Mouse (Mus musculus): Measurements from ENCODE around the gene Hacl1.

Gene Hacl1

DNA sequence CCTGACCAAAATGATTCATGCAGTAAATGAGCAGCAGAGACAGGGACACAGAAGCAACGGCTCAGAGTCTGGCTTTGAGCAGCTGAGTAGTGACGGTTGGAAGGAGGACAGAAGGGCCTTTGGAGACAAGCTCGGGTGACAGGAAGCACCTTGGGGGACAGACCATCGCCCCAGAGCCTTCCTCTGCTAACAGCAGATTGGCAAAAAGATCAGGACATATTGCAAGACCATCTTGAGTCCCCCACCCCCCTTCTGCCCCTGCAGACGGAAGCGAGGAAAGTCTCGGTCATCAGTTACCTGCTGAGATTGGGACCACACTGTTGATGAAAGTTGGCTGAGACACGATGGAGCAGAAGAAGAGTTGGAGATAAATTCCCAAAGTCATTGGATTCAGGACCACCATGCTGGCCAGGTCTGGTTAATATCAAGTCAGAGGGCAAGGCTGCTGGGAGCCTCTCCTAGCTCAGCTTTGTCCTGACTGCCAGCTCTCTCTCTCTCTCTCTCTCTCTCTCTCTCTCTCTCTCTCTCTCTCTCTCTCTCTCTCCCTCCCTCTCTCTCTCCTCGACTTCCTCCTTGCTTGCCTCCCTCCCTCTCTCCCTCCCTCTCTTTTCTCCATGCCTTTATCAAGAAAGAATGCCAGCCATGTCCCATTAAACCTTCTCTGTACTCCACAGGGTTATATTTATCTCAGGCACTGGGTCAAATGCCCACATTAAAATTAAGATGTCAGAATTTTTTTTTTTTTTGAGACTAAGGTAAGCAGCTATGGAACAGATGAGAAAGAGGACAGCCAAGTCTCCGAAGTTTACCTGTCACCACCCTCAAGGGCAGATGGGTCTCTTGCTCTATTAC is 64.0 kb downstream of the Hacl1 start:
- no peak for DNase-seq (ENCODE audit: low read depth, low spot score)

GRCm38 (mm10) chr14:31575866-31576265 is 65.2 kb downstream of the Hacl1 start:
- no peak for DNase-seq (ENCODE audit: low read depth, low spot score)

DNA sequence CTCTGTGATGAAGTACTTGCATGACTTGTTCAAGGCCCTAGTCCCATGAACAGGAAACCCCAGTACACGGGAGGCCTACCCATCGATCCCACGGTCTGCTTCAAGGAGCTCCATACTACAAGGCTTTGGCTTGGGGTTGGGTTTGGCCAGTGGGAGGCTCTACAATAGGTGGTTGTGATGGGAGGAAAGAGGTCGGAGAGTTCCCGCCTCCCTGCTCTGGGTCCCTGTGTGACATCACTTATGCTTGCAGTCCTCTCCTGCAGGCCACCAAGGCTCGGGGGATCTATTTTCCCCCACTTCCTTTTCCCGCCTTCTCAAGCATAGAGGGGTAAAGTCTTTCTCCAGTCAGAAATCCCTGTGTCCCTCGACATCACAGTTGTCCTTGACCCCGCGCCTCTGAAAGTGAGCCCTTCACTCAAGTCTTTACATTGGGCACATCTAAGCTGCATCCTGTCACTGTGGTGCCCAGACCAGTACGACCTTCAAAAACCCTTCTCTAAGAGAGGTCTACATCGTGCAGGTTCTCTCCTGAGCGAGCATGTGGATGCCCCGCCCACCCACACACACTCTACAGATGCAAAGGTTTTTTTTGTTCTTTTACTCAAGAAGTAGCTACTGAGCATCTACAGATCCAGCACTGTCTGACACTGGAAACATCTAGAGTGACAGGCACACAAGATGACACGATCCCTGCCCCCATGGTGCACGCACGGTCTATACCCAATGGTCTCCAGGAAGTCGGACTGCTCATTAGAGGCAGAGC is 66.0 kb downstream of the Hacl1 start:
- DNase-seq (ENCODE audit: low read depth, low spot score) = no peak

GRCm38 (mm10) chr14:31572561-31573175 is 68.4 kb downstream of the Hacl1 start:
- DNase-seq (ENCODE audit: low read depth, low spot score) = no peak

- no peak for DNase-seq (ENCODE audit: low read depth, low spot score)
Observed at GRCm38 (mm10) chr14:31571419-31571818, 69.7 kb downstream of the Hacl1 start.

DNA sequence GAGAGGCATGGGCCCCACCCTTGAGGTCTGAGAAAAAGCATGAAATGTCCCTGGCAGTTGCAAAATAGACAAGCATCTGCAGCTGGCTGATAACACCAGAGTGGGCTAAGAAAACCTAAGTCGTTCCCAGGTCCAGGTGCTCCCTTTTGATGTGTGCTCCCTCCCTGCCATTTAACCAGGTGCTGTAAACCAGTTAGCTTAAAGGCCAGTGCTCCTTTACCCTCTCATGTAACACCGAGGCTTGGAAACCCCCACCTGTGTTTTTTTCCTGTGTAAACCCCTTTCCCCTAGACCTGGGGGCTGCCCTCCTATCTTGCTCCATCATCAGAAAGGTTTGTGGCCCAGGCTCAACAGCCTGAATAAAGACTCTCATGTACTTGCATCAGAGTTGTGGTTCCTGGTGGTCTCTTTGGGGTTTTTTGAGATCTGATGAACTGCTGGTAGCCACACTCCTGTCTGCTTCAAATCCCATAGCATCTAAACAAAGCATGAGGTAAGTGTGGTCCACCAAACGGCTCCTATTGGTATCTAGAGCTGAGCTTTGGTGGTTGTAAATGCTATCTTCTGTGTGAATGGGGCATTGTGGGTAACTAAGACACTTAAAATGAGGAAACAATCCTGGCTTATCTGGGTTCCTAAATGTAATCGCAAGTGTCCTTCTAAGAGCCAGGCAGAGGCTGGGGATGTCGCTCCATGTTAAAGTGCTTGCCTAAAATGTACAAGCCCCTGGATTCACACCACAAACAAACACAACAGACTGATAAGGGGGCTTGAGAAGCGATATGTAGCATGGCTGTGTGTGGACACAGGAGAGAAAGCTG is 70.7 kb downstream of the Hacl1 start:
- no peak for DNase-seq (ENCODE audit: low read depth, low spot score)

DNA sequence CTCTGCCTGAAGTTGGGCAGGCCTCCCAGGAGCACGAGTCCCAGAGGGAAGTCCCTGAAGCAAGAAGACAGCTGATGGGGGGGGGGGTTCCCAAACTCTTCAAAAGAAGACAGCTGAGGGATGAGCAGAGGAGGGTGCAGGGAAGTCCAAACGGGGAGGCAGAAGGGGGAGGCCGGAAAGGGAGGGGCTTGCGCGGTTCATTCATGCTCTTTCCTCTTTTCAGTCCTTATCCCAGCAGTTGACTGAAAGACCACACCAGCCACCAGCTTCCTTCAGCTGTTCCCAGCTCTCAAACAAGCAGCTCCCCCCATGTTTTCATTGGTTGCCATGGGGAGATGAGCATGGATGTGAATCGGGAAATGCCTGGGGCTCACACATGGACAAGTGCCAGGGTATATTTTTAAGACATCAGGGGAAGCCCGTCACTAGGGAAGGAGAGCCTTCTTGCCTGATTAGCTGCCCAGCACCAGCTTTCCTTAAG is 71.9 kb downstream of the Hacl1 start:
- DNase-seq (ENCODE audit: low read depth, low spot score) = no peak

DNA sequence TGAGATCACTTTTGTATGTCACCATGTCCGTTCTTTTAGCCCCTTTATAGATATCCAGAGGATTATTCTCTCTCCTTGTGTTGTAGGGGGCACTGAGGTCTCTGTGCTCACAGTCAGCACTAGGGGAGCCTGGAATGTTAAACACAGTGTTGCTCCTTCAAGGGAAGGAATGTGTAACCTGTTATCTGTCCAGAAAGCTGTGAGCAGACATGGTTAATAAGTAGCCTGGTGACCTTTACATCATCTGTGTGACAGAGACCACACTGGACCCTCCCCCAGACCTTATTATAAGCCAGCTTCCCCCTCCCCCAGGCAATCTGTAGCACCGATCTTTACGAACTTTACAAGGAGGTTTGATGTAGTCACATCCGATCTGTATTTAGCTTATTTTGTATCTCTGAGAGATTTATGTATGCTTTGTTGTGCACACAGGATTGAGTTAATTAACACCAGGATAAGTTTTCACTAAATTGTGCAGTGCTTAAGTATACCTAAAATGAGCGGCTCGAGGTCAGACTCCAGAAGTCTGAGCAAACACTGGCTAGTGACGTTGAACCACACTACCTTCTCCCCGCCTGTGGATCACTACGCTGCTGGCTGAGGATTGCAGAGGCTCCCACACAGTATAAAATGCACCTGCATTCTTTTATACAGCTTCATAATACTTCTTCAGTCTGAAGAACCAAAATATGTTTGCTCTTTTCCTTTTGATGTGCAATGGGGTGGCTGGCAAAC is 75.4 kb downstream of the Hacl1 start:
- DNase-seq (ENCODE audit: low read depth, low spot score) = no peak

GRCm38 (mm10) chr14:31564452-31565179 is 76.5 kb downstream of the Hacl1 start:
- no peak for DNase-seq (ENCODE audit: low read depth, low spot score)

GRCm38 (mm10) chr14:31560886-31561285 is 80.2 kb downstream of the Hacl1 start:
- no peak for DNase-seq (ENCODE audit: low read depth, low spot score)

- no peak for DNase-seq (ENCODE audit: low read depth, low spot score)
Observed at GRCm38 (mm10) chr14:31559216-31559615, 81.9 kb downstream of the Hacl1 start.

DNA sequence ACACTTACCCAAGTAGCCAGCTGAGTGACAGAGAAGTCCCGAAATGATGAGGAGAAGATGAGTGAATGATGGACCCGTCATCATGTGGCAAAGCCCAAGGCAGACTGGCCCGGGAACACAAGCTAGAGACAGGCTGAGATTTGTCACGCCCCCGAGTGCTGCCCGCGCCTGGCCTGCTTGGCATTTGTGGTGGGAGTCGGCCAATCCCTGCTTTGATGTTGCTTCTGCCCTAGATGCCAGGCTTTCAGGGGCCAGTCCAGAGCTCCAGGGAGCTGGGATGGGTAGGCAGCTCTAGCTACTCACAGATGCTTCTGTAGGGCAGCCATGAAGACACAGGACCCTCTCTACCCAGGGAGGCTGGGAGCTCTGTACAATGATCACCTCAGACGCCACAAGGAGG is 83.3 kb downstream of the Hacl1 start:
- DNase-seq (ENCODE audit: low read depth, low spot score) = no peak

GRCm38 (mm10) chr14:31557273-31557672 is 83.8 kb downstream of the Hacl1 start:
- no peak for DNase-seq (ENCODE audit: low read depth, low spot score)

DNA sequence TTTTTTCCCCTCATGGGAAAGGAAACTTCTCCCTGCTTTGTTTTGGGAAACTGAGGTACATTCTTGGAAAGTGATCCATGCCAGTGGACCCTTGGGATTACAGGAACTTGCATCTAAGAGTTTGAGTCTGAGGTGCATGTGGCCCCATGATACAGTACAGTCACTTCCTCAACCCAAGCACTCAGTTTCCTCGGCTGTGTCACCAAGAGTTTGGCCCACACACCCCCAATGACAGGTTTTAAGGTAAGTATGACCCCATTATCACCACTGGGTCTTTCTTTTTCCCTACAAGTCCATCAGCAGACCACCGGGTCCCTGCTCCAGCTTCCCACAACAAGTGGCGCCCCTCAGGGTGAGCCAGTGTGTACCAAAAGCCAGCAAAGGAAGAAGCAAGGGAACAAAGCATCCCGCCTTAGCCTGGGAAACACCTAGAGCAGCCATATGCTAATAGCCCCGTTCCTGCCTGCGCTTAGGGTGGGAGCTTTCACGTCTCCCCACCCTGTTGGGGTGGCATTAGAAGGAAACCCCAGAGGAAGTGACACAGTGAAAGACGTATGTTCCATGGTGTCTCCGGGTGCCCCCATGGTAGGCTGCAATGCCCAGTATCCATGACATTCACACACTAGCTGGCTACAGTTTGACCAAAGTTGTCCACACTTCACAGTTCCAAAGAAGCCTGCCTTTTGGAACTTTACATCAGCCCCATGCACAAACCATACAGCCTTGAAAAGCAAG is 84.4 kb downstream of the Hacl1 start:
- no peak for DNase-seq (ENCODE audit: low read depth, low spot score)

GRCm38 (mm10) chr14:31555963-31556434 is 85.1 kb downstream of the Hacl1 start:
- DNase-seq (ENCODE audit: low read depth, low spot score) = no peak

- no peak for DNase-seq (ENCODE audit: low read depth, low spot score)
Observed at GRCm38 (mm10) chr14:31555021-31555420, 86.1 kb downstream of the Hacl1 start.

All from retina, adult 2 months (tissue).